Mouse (Mus musculus) common myeloid progenitor, adult 5-6 weeks (primary cell): ENCODE data around the gene Olfr130. TPM values are rescaled to one million over a fixed set of nuclear protein-coding genes. Genes with fewer than 3 reads are reported as not detected.

Experiments used
- ATAC-seq: replicated peaks from 2 replicates; pipeline ENCODE4 v1.8.0; 2016; ENCODE audit warnings: low read depth, mild to moderate bottlenecking, moderate TSS enrichment, inconsistent platforms; ENCODE audit not compliant: poor library complexity, severe bottlenecking
- total RNA-seq: library from RNA; stranded (forward); fragments of 200-1000, 187-1606 nt; gene quantifications from 2 replicates; pipeline ENCODE4 v1.2.3, GENCODE M21; 2017

The Olfr130 gene
- total RNA-seq, result not detected in 2 replicates

DNA sequence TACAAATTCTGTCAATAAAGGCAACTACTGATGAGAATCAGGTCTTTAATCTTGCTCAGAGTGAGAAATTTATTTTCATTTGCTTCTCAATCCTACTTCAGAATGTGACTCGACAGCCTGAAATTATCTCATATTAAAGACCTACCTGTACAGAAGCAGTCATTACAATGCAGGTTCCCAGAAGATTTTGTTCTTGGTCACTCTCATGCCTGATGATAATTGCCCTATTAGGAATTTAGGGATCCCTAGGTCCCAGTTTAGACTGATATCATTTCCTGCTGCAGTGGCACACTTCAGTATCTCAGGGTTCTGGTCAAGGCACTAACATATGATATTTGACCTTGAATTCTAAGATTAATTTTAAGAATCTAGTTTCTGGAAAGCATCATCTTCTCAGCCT, at the start of gene Olfr130:
Gene Olfr130, plus strand, starts transcription at position 301 of the 400 bp plus-strand sequence.
- no peak for ATAC-seq

DNA sequence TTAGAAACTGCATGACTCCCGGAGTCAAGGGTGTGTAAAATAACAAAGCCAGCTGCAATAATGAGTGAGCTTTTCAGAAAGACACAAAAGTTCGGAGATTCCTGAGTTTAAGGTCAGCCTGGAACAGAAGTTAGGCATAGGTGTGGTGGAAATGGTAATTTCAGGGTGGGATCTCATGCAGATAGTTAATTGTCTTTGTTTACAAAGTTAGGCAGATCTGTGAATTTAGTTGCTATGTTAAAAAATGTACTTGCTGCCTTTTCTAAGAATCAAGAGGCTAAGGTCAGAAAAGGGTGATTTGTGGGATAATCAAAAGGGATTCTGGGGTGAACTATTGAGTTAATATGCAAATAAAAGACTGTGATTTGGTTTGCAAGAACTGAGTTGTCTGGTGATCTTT, 47.4 kb upstream of the Olfr130 start:
- ATAC-seq, result no peak

DNA sequence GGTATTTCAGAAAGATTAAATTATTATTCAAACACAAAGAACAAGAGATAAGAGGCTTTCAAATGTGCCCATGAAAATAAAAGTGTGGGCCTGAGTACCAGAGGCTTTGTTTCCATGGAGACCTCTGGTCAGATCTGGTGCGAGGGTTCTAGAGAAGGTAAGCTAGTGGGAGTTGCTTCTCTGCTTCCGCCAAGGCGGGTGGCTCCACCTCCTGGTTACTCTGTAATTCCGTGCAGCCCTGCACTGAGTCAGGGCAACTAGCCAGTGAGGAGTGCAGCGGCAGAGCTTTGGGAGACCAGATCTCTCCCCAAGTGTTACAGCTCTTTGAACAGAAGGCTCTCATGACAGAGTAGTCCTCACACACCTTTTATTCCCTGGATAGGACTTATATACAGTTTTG, 37.4 kb upstream of the Olfr130 start:
- no peak for ATAC-seq

DNA sequence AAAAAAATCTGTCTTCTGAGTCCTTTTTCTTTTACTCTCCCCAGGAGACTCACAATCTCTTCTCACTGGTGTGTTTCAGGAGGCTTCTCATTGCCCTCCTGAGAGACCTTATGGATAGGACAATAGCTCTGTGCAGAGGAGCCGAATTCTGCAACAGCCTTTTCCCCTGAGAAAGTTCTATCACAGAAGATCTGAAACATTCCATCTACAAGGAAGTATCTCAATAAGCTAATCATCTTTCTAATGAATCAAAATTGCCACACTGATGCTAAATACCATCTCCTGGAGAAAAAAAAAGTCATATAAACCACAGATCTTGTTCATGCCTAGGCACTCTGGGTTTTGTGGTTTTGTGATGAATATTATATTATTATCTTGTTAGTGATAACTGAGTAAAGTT, 3.7 kb upstream of the Olfr130 start, which contains the start of gene Olfr129:
Gene Olfr129, minus strand, starts transcription at position 101 of the 400 bp plus-strand sequence.
- no peak for ATAC-seq

DNA sequence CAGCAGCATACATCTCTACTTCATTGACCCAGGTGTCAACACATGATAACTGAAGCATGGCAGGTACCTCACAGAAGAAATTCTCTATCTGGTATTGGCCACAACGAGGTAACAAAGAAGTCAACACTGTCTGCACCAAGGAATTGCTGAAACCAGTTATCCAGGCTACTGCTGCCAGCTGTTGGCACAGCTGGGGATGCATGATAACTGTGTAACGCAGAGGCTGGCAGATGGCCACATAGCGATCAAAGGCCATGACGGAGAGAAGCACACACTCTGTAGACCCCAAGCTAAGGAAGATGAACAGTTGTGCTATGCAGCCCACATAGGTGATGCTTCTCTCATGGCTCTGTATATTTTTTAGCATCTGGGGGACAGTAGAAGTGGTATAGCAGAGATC, 18.6 kb downstream of the Olfr130 start:
- ATAC-seq, result no peak

DNA sequence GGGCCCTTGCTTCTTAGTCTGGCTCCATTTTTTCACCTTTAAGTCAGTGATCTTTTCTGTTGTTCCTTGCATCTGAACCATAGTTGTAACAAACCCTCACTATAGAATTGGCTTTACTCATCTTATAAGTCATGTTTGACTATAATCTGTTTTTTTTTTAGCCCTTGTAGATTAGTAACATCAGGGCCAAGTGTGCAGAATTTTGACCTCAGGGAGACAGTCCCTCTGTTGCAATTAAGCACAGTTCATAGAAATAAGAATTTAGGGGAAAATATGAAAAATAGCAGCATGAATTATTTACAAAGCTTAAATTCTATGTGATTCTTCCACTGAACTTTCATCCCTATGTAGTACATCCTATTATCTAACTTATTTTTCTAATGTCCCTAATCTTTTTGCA, 24.9 kb downstream of the Olfr130 start, which contains the start of gene Olfr131:
Gene Olfr131, minus strand, starts transcription at position 101 of the 400 bp plus-strand sequence.
- no peak for ATAC-seq

Other genes starting within 250 kb of the Olfr130 start
- gene Olfr125, start 231.0 kb upstream of the Olfr130 start, total RNA-seq, result not detected in 2 replicates
- gene Olfr126, start 216.4 kb upstream of the Olfr130 start, total RNA-seq, result not detected in 2 replicates
- not detected in 2 replicates for gene Olfr127, start 163.5 kb upstream of the Olfr130 start, total RNA-seq
- not detected in 2 replicates for gene Olfr128, start 143.4 kb upstream of the Olfr130 start, total RNA-seq
- gene Olfr761, start 110.8 kb upstream of the Olfr130 start, total RNA-seq, result not detected in 2 replicates
- not detected in 2 replicates for gene Olfr129, start 3.8 kb upstream of the Olfr130 start, total RNA-seq
- gene Olfr131, start 24.8 kb downstream of the Olfr130 start, total RNA-seq, result not detected in 2 replicates
- not detected in 2 replicates for gene Olfr132, start 70.6 kb downstream of the Olfr130 start, total RNA-seq
- not detected in 2 replicates for gene Olfr133, start 81.4 kb downstream of the Olfr130 start, total RNA-seq
- gene Olfr134, start 107.5 kb downstream of the Olfr130 start, total RNA-seq, result not detected in 2 replicates
- not detected in 2 replicates for gene Olfr135, start 140.4 kb downstream of the Olfr130 start, total RNA-seq
- gene Olfr138, start 197.1 kb downstream of the Olfr130 start, total RNA-seq, result not detected in 2 replicates
- gene Olfr137, start 243.6 kb downstream of the Olfr130 start, total RNA-seq, result not detected in 2 replicates